19 mouse cellular contexts compared by ENCODE assay signal in the genomic region with DNA sequence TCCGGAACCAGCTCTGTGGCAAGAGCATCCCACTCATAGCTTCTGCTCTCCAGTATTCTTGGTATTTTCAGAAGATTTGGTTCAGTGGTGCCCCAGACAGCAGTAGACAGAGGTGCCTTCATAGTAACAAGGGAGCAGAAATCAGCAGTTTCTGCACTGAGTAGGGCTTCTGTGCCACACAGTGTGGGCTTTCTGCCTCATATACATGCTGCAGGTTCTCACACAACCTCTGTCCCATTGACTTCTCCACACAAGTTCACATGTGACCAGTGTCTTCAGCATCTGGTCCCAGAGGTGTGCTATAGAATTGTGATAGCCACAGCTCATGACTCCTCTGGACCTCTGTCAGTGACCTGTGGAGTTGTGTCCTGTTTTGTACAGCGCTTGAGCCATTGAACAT. TPM values are rescaled to one million over a fixed set of nuclear protein-coding genes. Genes with fewer than 3 reads are reported as not detected.
DNase-seq lines count a peak whose midpoint lies in the region; ATAC-seq lines count a peak whose summit lies in the region.
"Had no signal": no experiment of that assay in that cellular context is flagged by ENCODE, and none has a peak within 500 bp of the region (broad histone marks: within the 10 kb centered on the region; RNA-seq: fewer than 3 reads in every experiment).

No protein-coding gene starts in this region.

- no peak for ATAC-seq in heart, embryonic 11.5 days (replicated peaks; ENCODE audit: insufficient number of reproducible peaks, low FRiP score, low TSS enrichment)
- ATAC-seq in midbrain, embryonic 11.5 days (ENCODE audit: low FRiP score), result no peak
- no peak for ATAC-seq in midbrain, embryonic 13.5 days
- ATAC-seq: activated CD4-positive, CD25-positive, alpha-beta regulatory T cell, adult 4 months; CD4-positive, CD25-positive, alpha-beta regulatory T cell, adult 4 months; Patski had no signal

- no peak overlapping the region for H3K4me3 ChIP-seq in heart, embryonic 11.5 days (ENCODE audit: low read depth, low read length)
- no peak overlapping the region for H3K4me3 ChIP-seq in midbrain, embryonic 11.5 days (ENCODE audit: low read depth, low read length)
- no peak overlapping the region for H3K4me3 ChIP-seq in midbrain, embryonic 13.5 days (replicated peaks)

- peak; percentile 67 for DNase-seq in heart, adult 11 months
- peak; percentile 76 for DNase-seq in midbrain, embryonic 11.5 days (ENCODE audit: low spot score, missing footprints)
- DNase-seq: adrenal gland, adult 2 months; adrenal gland, adult 8-10 months; adrenal gland, postnatal 10 days; adrenal gland, postnatal 25 days; adrenal gland, postnatal 36 days; B cell, adult 2 months; cerebellum, adult 11 months; cerebellum, adult 11-12 months; cerebellum, adult 18-20 months had no signal

- H3K9ac ChIP-seq in heart, embryonic 11.5 days (ENCODE audit: low read depth, low read length), result no peak overlapping the region
- H3K9ac ChIP-seq in midbrain, embryonic 11.5 days (ENCODE audit: low read length), result no peak overlapping the region
- H3K9ac ChIP-seq in midbrain, embryonic 13.5 days (replicated peaks), result no peak overlapping the region

- 72% methylated on average over 2 of the region's 2 CpGs for WGBS in heart, embryonic 11.5 days (ENCODE audit: insufficient replicate concordance)
- WGBS in midbrain, embryonic 11.5 days, result 88% methylated on average over 2 of the region's 2 CpGs
- WGBS in midbrain, embryonic 13.5 days, result 84% methylated on average over 2 of the region's 2 CpGs

- no peak overlapping the region for H3K4me2 ChIP-seq in heart, embryonic 11.5 days
- no peak overlapping the region for H3K4me2 ChIP-seq in midbrain, embryonic 11.5 days
- no peak overlapping the region for H3K4me2 ChIP-seq in midbrain, embryonic 13.5 days (replicated peaks)

- H3K27me3 ChIP-seq in heart, embryonic 11.5 days (ENCODE audit: control insufficient read depth, insufficient read depth, low read length), result no peaks in the 10 kb centered on the region
- H3K27me3 ChIP-seq in midbrain, embryonic 11.5 days (ENCODE audit: control insufficient read depth, insufficient read depth, low read length), result no peaks in the 10 kb centered on the region
- no peaks in the 10 kb centered on the region for H3K27me3 ChIP-seq in midbrain, embryonic 13.5 days
- H3K27me3 ChIP-seq: Patski had no signal

- H3K36me3 ChIP-seq in heart, embryonic 11.5 days (ENCODE audit: control insufficient read depth, insufficient read depth, low read length), result no peaks in the 10 kb centered on the region
- H3K36me3 ChIP-seq in midbrain, embryonic 11.5 days (ENCODE audit: control insufficient read depth, insufficient read depth, low read length), result no peaks in the 10 kb centered on the region
- H3K36me3 ChIP-seq in midbrain, embryonic 13.5 days, result no peaks in the 10 kb centered on the region
- H3K36me3 ChIP-seq: G1E had no signal

- no peak overlapping the region for H3K27ac ChIP-seq in heart, embryonic 11.5 days (ENCODE audit: low read depth, low read length)
- H3K27ac ChIP-seq in midbrain, embryonic 11.5 days (ENCODE audit: low read depth, low read length), result no peak overlapping the region
- H3K27ac ChIP-seq in midbrain, embryonic 13.5 days, result no peak overlapping the region

- no peaks in the 10 kb centered on the region for H3K9me3 ChIP-seq in heart, embryonic 11.5 days (replicated peaks; ENCODE audit: control insufficient read depth, low read length)
- H3K9me3 ChIP-seq in midbrain, embryonic 11.5 days (ENCODE audit: control insufficient read depth, low read length), result no peaks in the 10 kb centered on the region
- H3K9me3 ChIP-seq in midbrain, embryonic 13.5 days, result no peaks in the 10 kb centered on the region
- H3K9me3 ChIP-seq: G1E had no signal

- no peaks in the 10 kb centered on the region for H3K4me1 ChIP-seq in heart, embryonic 11.5 days (ENCODE audit: control insufficient read depth, insufficient read depth, low read length)
- H3K4me1 ChIP-seq in midbrain, embryonic 11.5 days (ENCODE audit: control insufficient read depth, insufficient read depth, low read length), result no peaks in the 10 kb centered on the region
- no peaks in the 10 kb centered on the region for H3K4me1 ChIP-seq in midbrain, embryonic 13.5 days (replicated peaks)

RNA-seq across cellular contexts. Expression of a gene that starts 0.6 kb away (rescaled TPM):
- not detected in 2 replicates for polyA plus RNA-seq in heart, embryonic 11.5 days (2014; fragmentation: Nextera tagmentation; extraction: Ambion mirVana)
- not detected in 2 replicates for polyA plus RNA-seq in midbrain, embryonic 11.5 days (2014; fragmentation: Nextera tagmentation; extraction: Ambion mirVana)
- not detected in 2 replicates for polyA plus RNA-seq in midbrain, embryonic 13.5 days (2015; fragmentation: Nextera tagmentation; extraction: Ambion mirVana)
- polyA plus RNA-seq: activated CD4-positive, CD25-positive, alpha-beta regulatory T cell, adult 4 months; adrenal gland, adult 2 months; brain, embryonic 14.5 days; C2C12; CD4-positive, CD25-positive, alpha-beta regulatory T cell, adult 4 months; G1E; Patski had no signal

RNA-seq across cellular contexts. Expression of a gene that starts 6.3 kb away (rescaled TPM):
- polyA plus RNA-seq in heart, embryonic 11.5 days (2014; fragmentation: Nextera tagmentation; extraction: Ambion mirVana), result not detected in 2 replicates
- polyA plus RNA-seq in midbrain, embryonic 11.5 days (2014; fragmentation: Nextera tagmentation; extraction: Ambion mirVana), result not detected in 2 replicates
- not detected in 2 replicates for polyA plus RNA-seq in midbrain, embryonic 13.5 days (2015; fragmentation: Nextera tagmentation; extraction: Ambion mirVana)
- polyA plus RNA-seq: activated CD4-positive, CD25-positive, alpha-beta regulatory T cell, adult 4 months; adrenal gland, adult 2 months; brain, embryonic 14.5 days; C2C12; CD4-positive, CD25-positive, alpha-beta regulatory T cell, adult 4 months; G1E; Patski had no signal

RNA-seq across cellular contexts. Expression of a gene that starts 6.3 kb away (rescaled TPM):
- polyA plus RNA-seq in heart, embryonic 11.5 days (2014; fragmentation: Nextera tagmentation; extraction: Ambion mirVana), result not detected in 2 replicates
- polyA plus RNA-seq in midbrain, embryonic 11.5 days (2014; fragmentation: Nextera tagmentation; extraction: Ambion mirVana), result not detected in 2 replicates
- polyA plus RNA-seq in midbrain, embryonic 13.5 days (2015; fragmentation: Nextera tagmentation; extraction: Ambion mirVana), result not detected in 2 replicates
- polyA plus RNA-seq: activated CD4-positive, CD25-positive, alpha-beta regulatory T cell, adult 4 months; adrenal gland, adult 2 months; brain, embryonic 14.5 days; C2C12; CD4-positive, CD25-positive, alpha-beta regulatory T cell, adult 4 months; G1E; Patski had no signal

RNA-seq across cellular contexts. Expression of a gene that starts 10.3 kb away (rescaled TPM):
- not detected in 2 replicates for polyA plus RNA-seq in heart, embryonic 11.5 days (2014; fragmentation: Nextera tagmentation; extraction: Ambion mirVana)
- polyA plus RNA-seq in midbrain, embryonic 11.5 days (2014; fragmentation: Nextera tagmentation; extraction: Ambion mirVana), result not detected in 2 replicates
- not detected in 2 replicates for polyA plus RNA-seq in midbrain, embryonic 13.5 days (2015; fragmentation: Nextera tagmentation; extraction: Ambion mirVana)
- polyA plus RNA-seq: activated CD4-positive, CD25-positive, alpha-beta regulatory T cell, adult 4 months; adrenal gland, adult 2 months; brain, embryonic 14.5 days; C2C12; CD4-positive, CD25-positive, alpha-beta regulatory T cell, adult 4 months; G1E; Patski had no signal

RNA-seq across cellular contexts. Expression of a gene that starts 11.9 kb away (rescaled TPM):
- polyA plus RNA-seq in heart, embryonic 11.5 days (2014; fragmentation: Nextera tagmentation; extraction: Ambion mirVana), result not detected in 2 replicates
- not detected in 2 replicates for polyA plus RNA-seq in midbrain, embryonic 11.5 days (2014; fragmentation: Nextera tagmentation; extraction: Ambion mirVana)
- not detected in 2 replicates for polyA plus RNA-seq in midbrain, embryonic 13.5 days (2015; fragmentation: Nextera tagmentation; extraction: Ambion mirVana)
- polyA plus RNA-seq: activated CD4-positive, CD25-positive, alpha-beta regulatory T cell, adult 4 months; adrenal gland, adult 2 months; brain, embryonic 14.5 days; C2C12; CD4-positive, CD25-positive, alpha-beta regulatory T cell, adult 4 months; G1E; Patski had no signal
